In the genomic region with DNA sequence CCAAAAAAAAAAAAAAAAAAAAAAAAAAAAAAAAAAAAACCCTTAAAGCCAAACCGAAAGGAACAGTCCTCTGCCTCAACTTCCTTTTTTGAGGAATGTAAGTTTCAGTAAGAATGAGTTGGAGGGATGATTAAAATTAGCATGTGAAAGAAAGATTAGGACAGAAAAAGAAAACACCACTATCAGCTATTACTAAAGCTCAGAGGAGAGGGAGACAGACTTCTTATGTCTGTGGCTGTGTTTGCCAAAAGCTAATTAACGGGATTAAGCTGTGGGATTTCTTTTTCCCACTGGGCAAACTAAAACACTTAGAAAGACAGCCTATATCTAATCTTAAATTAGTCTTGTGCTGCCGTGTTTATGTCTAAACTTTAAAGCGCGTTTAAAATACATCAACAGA, we compare ENCODE assay signal across 17 mouse cellular contexts.
DNase-seq lines count a peak whose midpoint lies in the region; ATAC-seq and TF ChIP-seq lines count a peak whose summit lies in the region.
"Had no signal": no experiment of that assay in that cellular context is flagged by ENCODE, and none has a peak within 500 bp of the region (broad histone marks: within the 10 kb centered on the region; RNA-seq: fewer than 3 reads in every experiment).

No protein-coding gene starts in this region.

- TF ChIP-seq CTCF in lung, embryonic 14.5 days (IDR thresholded peaks at IDR 0.05; ENCODE audit: low read depth), result no peak
- no peak for TF ChIP-seq CTCF in brain, embryonic 14.5 days (IDR thresholded peaks at IDR 0.05; ENCODE audit: borderline replicate concordance, extremely low read depth, insufficient read depth, insufficient read length)
- no peak for TF ChIP-seq CTCF in forebrain, postnatal 0 days (IDR thresholded peaks at IDR 0.05; ENCODE audit: low read depth)

- no peaks in the 10 kb centered on the region for H3K4me1 ChIP-seq in lung, embryonic 14.5 days (ENCODE audit: insufficient read depth)
- no peaks in the 10 kb centered on the region for H3K4me1 ChIP-seq in ES-E14 (ENCODE audit: control insufficient read depth in 2 of 2, insufficient read depth in 2 of 2, low read length in 2 of 2, poor library complexity in 1 of 2)
- no peaks in the 10 kb centered on the region for H3K4me1 ChIP-seq in forebrain, postnatal 0 days (ENCODE audit: insufficient read depth)
- H3K4me1 ChIP-seq: embryonic facial prominence, embryonic 13.5 days; heart, embryonic 12.5 days; hindbrain, embryonic 10.5 days; intestine, embryonic 15.5 days had no signal

- H3K9me3 ChIP-seq in lung, embryonic 14.5 days (ENCODE audit: low read depth, low read length), result no peaks in the 10 kb centered on the region
- no peaks in the 10 kb centered on the region for H3K9me3 ChIP-seq in ES-E14 (ENCODE audit: control insufficient read depth, insufficient read depth, low read depth, low read length)
- H3K9me3 ChIP-seq in forebrain, postnatal 0 days (ENCODE audit: low read length), result no peaks in the 10 kb centered on the region
- H3K9me3 ChIP-seq: embryonic facial prominence, embryonic 13.5 days; heart, embryonic 12.5 days; hindbrain, embryonic 10.5 days; intestine, embryonic 15.5 days had no signal

- H3K36me3 ChIP-seq in lung, embryonic 14.5 days (ENCODE audit: insufficient read depth), result no peaks in the 10 kb centered on the region
- no peaks in the 10 kb centered on the region for H3K36me3 ChIP-seq in ES-E14 (ENCODE audit: control insufficient read depth, insufficient read depth, low read length, poor library complexity, severe bottlenecking)
- H3K36me3 ChIP-seq in forebrain, postnatal 0 days (ENCODE audit: insufficient read depth), result no peaks in the 10 kb centered on the region
- H3K36me3 ChIP-seq: embryonic facial prominence, embryonic 13.5 days; heart, embryonic 12.5 days; hindbrain, embryonic 10.5 days; intestine, embryonic 15.5 days had no signal

- no peak for ATAC-seq in lung, embryonic 14.5 days (ENCODE audit: insufficient read depth)
- ATAC-seq in forebrain, postnatal 0 days, result no peak
- ATAC-seq: intestine, embryonic 15.5 days had no signal

- no peak overlapping the region for H3K9ac ChIP-seq in lung, embryonic 14.5 days
- H3K9ac ChIP-seq in ES-E14 (ENCODE audit: insufficient read depth, low read depth, low read length, poor library complexity, severe bottlenecking), result no peak overlapping the region
- no peak overlapping the region for H3K9ac ChIP-seq in forebrain, postnatal 0 days
- H3K9ac ChIP-seq: embryonic facial prominence, embryonic 13.5 days; heart, embryonic 12.5 days; hindbrain, embryonic 14.5 days; intestine, embryonic 15.5 days had no signal

- no peak for TF ChIP-seq POLR2A in brain, embryonic 14.5 days (IDR thresholded peaks at IDR 0.05; ENCODE audit: borderline replicate concordance, extremely low read depth, insufficient read depth, insufficient read length, poor library complexity, severe bottlenecking)

- no peaks in the 10 kb centered on the region for H3K27me3 ChIP-seq in lung, embryonic 14.5 days (ENCODE audit: insufficient read depth, low read length)
- H3K27me3 ChIP-seq in forebrain, postnatal 0 days (ENCODE audit: insufficient read depth, low read length), result no peaks in the 10 kb centered on the region
- H3K27me3 ChIP-seq: embryonic facial prominence, embryonic 13.5 days; heart, embryonic 12.5 days; intestine, embryonic 15.5 days had no signal

- no peak overlapping the region for H3K4me2 ChIP-seq in lung, embryonic 14.5 days
- H3K4me2 ChIP-seq in forebrain, postnatal 0 days (ENCODE audit: low read depth), result no peak overlapping the region
- H3K4me2 ChIP-seq: embryonic facial prominence, embryonic 13.5 days; heart, embryonic 12.5 days; hindbrain, embryonic 14.5 days; intestine, embryonic 15.5 days had no signal

- H3K4me3 ChIP-seq in lung, embryonic 14.5 days (ENCODE audit: low read depth, low read length), result no peak overlapping the region
- no peak overlapping the region for H3K4me3 ChIP-seq in ES-E14 (ENCODE audit: insufficient read depth in 1 of 2, low read depth in 1 of 2, low read length in 2 of 2, poor library complexity in 1 of 2, severe bottlenecking in 1 of 2)
- no peak overlapping the region for H3K4me3 ChIP-seq in forebrain, postnatal 0 days (ENCODE audit: low read depth, low read length)
- H3K4me3 ChIP-seq: embryonic facial prominence, embryonic 13.5 days; heart, embryonic 12.5 days; hindbrain, embryonic 10.5 days; intestine, embryonic 15.5 days had no signal

- WGBS in lung, embryonic 14.5 days, result 23% methylated on average over 5 of the region's 5 CpGs
- 7% methylated on average over 5 of the region's 5 CpGs for WGBS in forebrain, postnatal 0 days

- DNase-seq in lung, embryonic 14.5 days, result peak; percentile 53
- no peak for DNase-seq in lung, postnatal 10 days
- no peak for DNase-seq in ES-E14 (ENCODE audit: low read depth, low spot score)
- DNase-seq in brain, embryonic 14.5 days (ENCODE audit: low read depth), result peak; percentile 83
- peak; percentile 11 for DNase-seq in forebrain, postnatal 0 days
- no peak for DNase-seq in adrenal gland, postnatal 10 days
- no peak for DNase-seq in kidney, postnatal 4 days
- DNase-seq: adrenal gland, postnatal 14 days; cerebellum, adult 18-20 months; cerebellum, adult 9-11 months; cerebellum, postnatal 36 days; gastrocnemius, postnatal 14 days had no signal

- in situ Hi-C loops in ES-E14 (cut with MboI; ENCODE audit: low sequenced_read_pairs in 2 of 2, unreplicated experiment in 2 of 2), result no loop called here

- H3K27ac ChIP-seq in lung, embryonic 14.5 days (ENCODE audit: low read depth), result no peak overlapping the region
- H3K27ac ChIP-seq in ES-E14 (ENCODE audit: insufficient read depth, low read depth, low read length, poor library complexity, severe bottlenecking), result no peak overlapping the region
- no peak overlapping the region for H3K27ac ChIP-seq in forebrain, postnatal 0 days (ENCODE audit: low read depth, low read length)
- H3K27ac ChIP-seq: embryonic facial prominence, embryonic 13.5 days; hindbrain, embryonic 10.5 days; hindbrain, embryonic 14.5 days; intestine, embryonic 15.5 days had no signal

TF ChIP-seq in ES-E14, 5 proteins besides CTCF, POLR2A, EP300 and RAD21:
- TF ChIP-seq ZC3H11A (IDR thresholded peaks at IDR 0.05; ENCODE audit: borderline replicate concordance, low read depth, low read length), result no peak
- 0 out of 2 replicates have a peak, but pooled peaks have one; percentile 41 for TF ChIP-seq ZNF384 (IDR thresholded peaks at IDR 0.05; ENCODE audit: low read depth, low read length)

Comparison
In these comparisons a context has a peak if more than half of its experiments do, and no peak if none do; other contexts are left out.
1. DNase-seq: peak in lung, embryonic 14.5 days (single experiment), brain, embryonic 14.5 days (single experiment) and forebrain, postnatal 0 days (single experiment); none in lung, postnatal 10 days (single experiment), ES-E14 (single experiment), adrenal gland, postnatal 10 days (single experiment) and kidney, postnatal 4 days (0 of 2).